In genomic region chr8:47306372-47306771, GRCm38 (mm10) we compare ENCODE assay signal across 28 mouse cellular contexts.
DNase-seq lines count a peak whose midpoint lies in the region; ATAC-seq and TF ChIP-seq lines count a peak whose summit lies in the region.
"Had no signal": no experiment of that assay in that cellular context is flagged by ENCODE, and none has a peak within 500 bp of the region (broad histone marks: within the 10 kb centered on the region; RNA-seq: fewer than 3 reads in every experiment).

No protein-coding gene starts in this region.

- H3K9me3 ChIP-seq in embryonic facial prominence, embryonic 14.5 days (ENCODE audit: control insufficient read depth, low read length): no peaks in the 10 kb centered on the region
- no peaks in the 10 kb centered on the region for H3K9me3 ChIP-seq in embryonic facial prominence, embryonic 10.5 days
- no peaks in the 10 kb centered on the region for H3K9me3 ChIP-seq in intestine, embryonic 15.5 days
- H3K9me3 ChIP-seq in intestine, postnatal 0 days (ENCODE audit: control insufficient read depth): no peaks in the 10 kb centered on the region
- no peaks in the 10 kb centered on the region for H3K9me3 ChIP-seq in ES-Bruce4 (replicated peaks; ENCODE audit: control insufficient read depth, insufficient read depth, low read length, poor library complexity, severe bottlenecking)
- H3K9me3 ChIP-seq in intestine, embryonic 16.5 days (ENCODE audit: control insufficient read depth, low read length): no peaks in the 10 kb centered on the region
- H3K9me3 ChIP-seq: embryonic facial prominence, embryonic 12.5 days; forebrain, embryonic 13.5 days; G1E; heart, embryonic 12.5 days; heart, embryonic 15.5 days; hindbrain, embryonic 10.5 days had no signal

- DNase-seq in embryonic facial prominence, embryonic 14.5 days (ENCODE audit: low spot score): peak; percentile 42
- no peak for DNase-seq in embryonic facial prominence, embryonic 10.5 days (ENCODE audit: low spot score)
- no peak for DNase-seq in right cerebral cortex, postnatal 10 days (ENCODE audit: low spot score in 2 of 2)
- DNase-seq in lung, postnatal 36 days: no peak
- DNase-seq: adrenal gland, adult 8-10 months; adrenal gland, postnatal 25 days; cerebellum, adult 11-12 months; cerebellum, adult 8-10 months; cerebellum, postnatal 14 days; forebrain, postnatal 0 days; gastrocnemius, postnatal 25 days; heart, adult 18-20 months; heart, postnatal 10 days; heart, postnatal 36 days had no signal

- 0 out of 2 replicates have a peak, but pooled peaks have one; percentile 5 for TF ChIP-seq EP300 in ES-Bruce4 (IDR thresholded peaks at IDR 0.05; ENCODE audit: insufficient read depth, low read depth, low read length)

- peak; percentile 55; the same call in 1 of the 2 replicates for ATAC-seq in embryonic facial prominence, embryonic 14.5 days (ENCODE audit: low read depth)
- ATAC-seq in intestine, embryonic 15.5 days: 0 out of 2 replicates have a peak, but pooled peaks have one; percentile 17
- no peak for ATAC-seq in intestine, postnatal 0 days
- peak; percentile 46; the same call in 1 of the 2 replicates for ATAC-seq in intestine, embryonic 16.5 days
- ATAC-seq: activated CD4-positive, CD25-positive, alpha-beta regulatory T cell, adult 4 months; forebrain, embryonic 13.5 days; forebrain, postnatal 0 days; Patski had no signal

- no peaks in the 10 kb centered on the region for H3K36me3 ChIP-seq in embryonic facial prominence, embryonic 14.5 days (ENCODE audit: control insufficient read depth, insufficient read depth, low read length)
- no peaks in the 10 kb centered on the region for H3K36me3 ChIP-seq in embryonic facial prominence, embryonic 10.5 days (replicated peaks)
- no peaks in the 10 kb centered on the region for H3K36me3 ChIP-seq in intestine, embryonic 15.5 days
- no peaks in the 10 kb centered on the region for H3K36me3 ChIP-seq in intestine, postnatal 0 days (ENCODE audit: control insufficient read depth, insufficient read depth)
- H3K36me3 ChIP-seq in ES-Bruce4 (ENCODE audit: control insufficient read depth, insufficient read depth, low read length, poor library complexity, severe bottlenecking): no peaks in the 10 kb centered on the region
- no peaks in the 10 kb centered on the region for H3K36me3 ChIP-seq in intestine, embryonic 16.5 days (ENCODE audit: control insufficient read depth, insufficient read depth, low read length)
- H3K36me3 ChIP-seq: embryonic facial prominence, embryonic 12.5 days; G1E; heart, embryonic 12.5 days; heart, embryonic 15.5 days; hindbrain, embryonic 10.5 days had no signal

- WGBS in embryonic facial prominence, embryonic 14.5 days: 60% methylated on average over 5 of the region's 5 CpGs
- 72% methylated on average over 5 of the region's 5 CpGs for WGBS in embryonic facial prominence, embryonic 10.5 days
- WGBS in intestine, embryonic 15.5 days: 64% methylated on average over 5 of the region's 5 CpGs
- 74% methylated on average over 5 of the region's 5 CpGs for WGBS in intestine, postnatal 0 days
- 74% methylated on average over 5 of the region's 5 CpGs for WGBS in intestine, embryonic 16.5 days

- no peak overlapping the region for H3K9ac ChIP-seq in embryonic facial prominence, embryonic 14.5 days (ENCODE audit: low read depth, low read length)
- H3K9ac ChIP-seq in intestine, embryonic 15.5 days: no peak overlapping the region
- H3K9ac ChIP-seq in intestine, postnatal 0 days (ENCODE audit: low read depth, low read length): no peak overlapping the region
- no peak overlapping the region for H3K9ac ChIP-seq in ES-Bruce4 (ENCODE audit: low read depth, poor library complexity, severe bottlenecking)
- H3K9ac ChIP-seq in intestine, embryonic 16.5 days (ENCODE audit: low read depth, low read length): no peak overlapping the region
- H3K9ac ChIP-seq: embryonic facial prominence, embryonic 12.5 days; forebrain, embryonic 13.5 days; forebrain, postnatal 0 days; heart, embryonic 12.5 days; heart, embryonic 15.5 days; hindbrain, embryonic 14.5 days had no signal

- no peak for TF ChIP-seq POLR2A in ES-Bruce4 (IDR thresholded peaks at IDR 0.05; ENCODE audit: insufficient read depth, low read length)

- no peak overlapping the region for H3K27ac ChIP-seq in embryonic facial prominence, embryonic 14.5 days (replicated peaks; ENCODE audit: low read depth, low read length)
- no peak overlapping the region for H3K27ac ChIP-seq in embryonic facial prominence, embryonic 10.5 days (replicated peaks)
- no peak overlapping the region for H3K27ac ChIP-seq in intestine, embryonic 15.5 days
- no peak overlapping the region for H3K27ac ChIP-seq in intestine, postnatal 0 days (ENCODE audit: low read depth, low read length)
- H3K27ac ChIP-seq in ES-Bruce4 (ENCODE audit: insufficient read depth, low read length): no peak overlapping the region
- no peak overlapping the region for H3K27ac ChIP-seq in intestine, embryonic 16.5 days (ENCODE audit: low read length)
- H3K27ac ChIP-seq: embryonic facial prominence, embryonic 12.5 days; forebrain, embryonic 13.5 days; heart, embryonic 15.5 days; hindbrain, embryonic 10.5 days; hindbrain, embryonic 14.5 days had no signal

- H3K27me3 ChIP-seq in embryonic facial prominence, embryonic 14.5 days (replicated peaks; ENCODE audit: control insufficient read depth, insufficient read depth, low read length): no peaks in the 10 kb centered on the region
- no peaks in the 10 kb centered on the region for H3K27me3 ChIP-seq in embryonic facial prominence, embryonic 10.5 days (replicated peaks; ENCODE audit: low read depth, poor library complexity, severe bottlenecking)
- no peaks in the 10 kb centered on the region for H3K27me3 ChIP-seq in intestine, embryonic 15.5 days (replicated peaks)
- H3K27me3 ChIP-seq in intestine, postnatal 0 days (replicated peaks; ENCODE audit: control insufficient read depth, insufficient read depth, low read length): no peaks in the 10 kb centered on the region
- H3K27me3 ChIP-seq in ES-Bruce4 (ENCODE audit: control insufficient read depth, insufficient read depth, low read length, poor library complexity, severe bottlenecking): no peaks in the 10 kb centered on the region
- H3K27me3 ChIP-seq in intestine, embryonic 16.5 days (replicated peaks; ENCODE audit: control insufficient read depth, insufficient read depth, low read length): no peaks in the 10 kb centered on the region
- H3K27me3 ChIP-seq: embryonic facial prominence, embryonic 12.5 days; forebrain, embryonic 13.5 days; heart, embryonic 12.5 days; heart, embryonic 15.5 days; Patski had no signal

- H3K4me3 ChIP-seq in embryonic facial prominence, embryonic 14.5 days (ENCODE audit: low read depth, low read length): no peak overlapping the region
- no peak overlapping the region for H3K4me3 ChIP-seq in embryonic facial prominence, embryonic 10.5 days
- H3K4me3 ChIP-seq in intestine, embryonic 15.5 days (replicated peaks): no peak overlapping the region
- H3K4me3 ChIP-seq in intestine, postnatal 0 days (ENCODE audit: low read depth, low read length): no peak overlapping the region
- H3K4me3 ChIP-seq in ES-Bruce4 (ENCODE audit: low read depth, low read length): no peak overlapping the region
- no peak overlapping the region for H3K4me3 ChIP-seq in intestine, embryonic 16.5 days (ENCODE audit: low read length)
- H3K4me3 ChIP-seq: embryonic facial prominence, embryonic 12.5 days; erythroblast, embryonic 14.5 days; forebrain, embryonic 13.5 days; heart, embryonic 12.5 days; heart, embryonic 15.5 days; hindbrain, embryonic 10.5 days had no signal

- no peaks in the 10 kb centered on the region for H3K4me1 ChIP-seq in embryonic facial prominence, embryonic 14.5 days (ENCODE audit: control insufficient read depth, insufficient read depth, low read length)
- H3K4me1 ChIP-seq in embryonic facial prominence, embryonic 10.5 days: peaks cover 11% of the 10 kb centered on the region
- no peaks in the 10 kb centered on the region for H3K4me1 ChIP-seq in intestine, embryonic 15.5 days (replicated peaks)
- no peaks in the 10 kb centered on the region for H3K4me1 ChIP-seq in intestine, postnatal 0 days (replicated peaks; ENCODE audit: control insufficient read depth, insufficient read depth, low read length)
- peaks cover 2% of the 10 kb centered on the region for H3K4me1 ChIP-seq in ES-Bruce4 (ENCODE audit: control insufficient read depth, insufficient read depth, low read length)
- H3K4me1 ChIP-seq in intestine, embryonic 16.5 days (ENCODE audit: control insufficient read depth, insufficient read depth, low read length): peaks cover 11% of the 10 kb centered on the region
- H3K4me1 ChIP-seq: embryonic facial prominence, embryonic 12.5 days; forebrain, embryonic 13.5 days; heart, embryonic 12.5 days; heart, embryonic 15.5 days had no signal

- H3K4me2 ChIP-seq in embryonic facial prominence, embryonic 14.5 days (ENCODE audit: low read depth, low read length): no peak overlapping the region
- no peak overlapping the region for H3K4me2 ChIP-seq in intestine, embryonic 15.5 days (replicated peaks)
- H3K4me2 ChIP-seq in intestine, postnatal 0 days (replicated peaks; ENCODE audit: low read depth): no peak overlapping the region
- H3K4me2 ChIP-seq in intestine, embryonic 16.5 days (ENCODE audit: low read depth, low read length): no peak overlapping the region
- H3K4me2 ChIP-seq: embryonic facial prominence, embryonic 12.5 days; forebrain, embryonic 13.5 days; heart, embryonic 12.5 days; heart, embryonic 15.5 days; hindbrain, embryonic 14.5 days had no signal

- TF ChIP-seq CTCF in intestine, postnatal 0 days (IDR thresholded peaks at IDR 0.05; ENCODE audit: low read depth): no peak
- TF ChIP-seq CTCF in ES-Bruce4 (IDR thresholded peaks at IDR 0.05; ENCODE audit: low read depth, low read length): no peak
